Mouse (Mus musculus) heart, embryonic 15.5 days (tissue): ENCODE results near the gene Pop7. TPM values are rescaled to one million over a fixed set of nuclear protein-coding genes. Genes with fewer than 3 reads are reported as not detected.

ENCODE experiments used
- ATAC-seq: fragments of 200-750 bp; cut with Nextera tagmentation; replicated peaks from 2 replicates; pipeline ENCODE4 v1.8.0; 2017; ENCODE audit warnings: low read depth, moderate TSS enrichment; ENCODE audit not compliant: insufficient number of reproducible peaks, insufficient read depth, low FRiP score
- H3K27ac ChIP-seq: fragments of 300-500 bp; sonication (generic); 2 replicates; pipeline ENCODE4 v1.5.1; 2015; ENCODE audit warnings: mild to moderate bottlenecking, inconsistent platforms
- H3K27me3 ChIP-seq: fragments of 300-500 bp; sonication (generic); 2 replicates; pipeline ENCODE4 v1.6.1; 2015; ENCODE audit warnings: inconsistent platforms
- H3K36me3 ChIP-seq: fragments of 300-500 bp; sonication (generic); 2 replicates; pipeline ENCODE4 v1.6.1; 2015; ENCODE audit warnings: mild to moderate bottlenecking, inconsistent platforms
- H3K4me1 ChIP-seq: fragments of 300-500 bp; sonication (generic); replicated peaks from 2 replicates; pipeline ENCODE4 v1.6.1; 2015; ENCODE audit warnings: inconsistent platforms
- H3K4me2 ChIP-seq: fragments of 300-500 bp; sonication (generic); 2 replicates; pipeline ENCODE4 v1.6.1; 2015; ENCODE audit warnings: inconsistent platforms, mild to moderate bottlenecking, moderate library complexity
- H3K4me3 ChIP-seq: fragments of 300-500 bp; sonication (generic); 2 replicates; pipeline ENCODE4 v1.5.1; 2015; ENCODE audit warnings: mild to moderate bottlenecking, inconsistent platforms
- H3K9ac ChIP-seq: fragments of 300-500 bp; sonication (generic); 2 replicates; pipeline ENCODE4 v1.6.1; 2015; ENCODE audit warnings: mild to moderate bottlenecking, inconsistent platforms
- H3K9me3 ChIP-seq: fragments of 300-500 bp; sonication (generic); replicated peaks from 2 replicates; pipeline ENCODE4 v1.6.1; 2016; ENCODE audit warnings: inconsistent platforms
- WGBS: fragments of 180-500 bp; shearing (Covaris S2); methylation state at CpG from one replicate; pipeline ENCODE4 v1.1.7; 2015; ENCODE audit warnings: mixed read lengths; 5-methylcytosine and 5-hydroxymethylcytosine counted together
- polyA plus RNA-seq: library from polyadenylated mRNA; unstranded; fragments of >200 nt; fragmentation: Nextera tagmentation; extraction: Ambion mirVana; gene quantifications from 2 replicates; pipeline ENCODE4 v1.2.1, GENCODE M21; 2015

Pop7 gene
- polyA plus RNA-seq, 1 experiment from 2014 or later, result 37.4 TPM

DNA sequence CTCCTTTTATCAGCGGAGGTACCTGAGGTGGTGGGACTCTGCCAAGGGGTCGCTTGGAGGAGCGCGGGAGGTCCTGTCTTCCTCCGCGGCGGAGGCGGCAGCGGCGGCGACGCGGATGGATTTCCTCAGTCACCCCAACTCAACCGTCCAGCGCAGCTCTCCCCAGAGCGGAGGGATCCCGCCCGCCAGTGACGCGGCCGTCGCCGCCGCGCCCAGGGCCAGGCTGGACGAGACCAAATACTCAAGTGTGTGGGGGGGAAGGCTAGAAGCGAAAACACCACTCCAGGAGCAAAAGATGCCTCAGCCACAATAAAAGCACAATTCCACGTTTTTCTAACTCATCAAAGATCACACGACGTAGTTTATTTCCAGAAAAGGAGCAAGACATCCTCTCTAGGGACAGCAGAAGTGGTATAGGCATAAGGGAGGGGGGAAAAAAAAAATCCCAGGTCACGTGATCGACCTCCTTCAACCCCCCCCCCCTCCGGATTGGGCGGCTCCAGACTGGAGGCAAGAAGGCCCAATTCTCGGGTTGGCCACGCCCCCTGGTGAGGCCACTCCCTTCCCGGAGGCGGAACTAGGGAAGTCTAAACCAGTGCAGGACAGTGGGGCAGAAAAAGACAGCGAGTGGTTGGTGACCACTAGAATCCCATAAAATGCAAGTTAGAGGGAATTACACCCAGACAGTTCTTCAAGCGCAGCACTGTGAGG, 31.0 kb upstream of the Pop7 start, which contains the start of the genes Epo and Gnb2:
Gene Epo, minus strand, starts transcription at position 126 of the 711 bp plus-strand sequence.
Gene Gnb2, minus strand, starts transcription at position 394 of the 711 bp plus-strand sequence.
- peak within 1 kb of the TSS; percentile 87 for H3K9ac ChIP-seq
- H3K4me1 ChIP-seq, result peaks cover 32% of the 10 kb centered on the region
- H3K27me3 ChIP-seq, result no peaks in the 10 kb centered on the region
- H3K4me3 ChIP-seq, result peak within 1 kb of the TSS; percentile 82
- H3K36me3 ChIP-seq, result peaks cover 15% of the 10 kb centered on the region
- H3K4me2 ChIP-seq, result peak within 1 kb of the TSS; percentile 91
- ATAC-seq, result peak; percentile 79
- 0% methylated on average over 40 of the region's 40 CpGs for WGBS
- H3K27ac ChIP-seq, result peak within 1 kb of the TSS; percentile 94
- no peaks in the 10 kb centered on the region for H3K9me3 ChIP-seq

DNA sequence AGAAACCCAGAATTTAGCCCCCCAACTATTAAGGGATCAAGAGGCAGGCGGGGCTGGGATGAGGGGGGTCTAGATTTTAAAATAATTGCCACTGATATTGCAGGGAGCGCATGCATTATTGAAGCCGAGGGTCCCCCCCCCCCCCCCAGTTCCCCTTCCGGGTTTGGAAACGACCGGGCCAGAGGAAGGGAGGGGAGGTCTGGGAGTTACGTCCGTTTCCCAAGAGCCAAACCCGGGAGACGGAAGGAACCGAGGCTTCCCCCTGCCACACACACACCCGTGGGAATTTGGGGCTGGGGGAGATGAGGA, 30.4 kb upstream of the Pop7 start:
- peak overlapping the region; percentile 94 for H3K27ac ChIP-seq
- peak; percentile 2; the same call in 1 of the 2 replicates for ATAC-seq
- no peaks in the 10 kb centered on the region for H3K9me3 ChIP-seq
- WGBS, result 0% methylated on average over 9 of the region's 12 CpGs
- peak overlapping the region; percentile 82 for H3K4me3 ChIP-seq
- no peaks in the 10 kb centered on the region for H3K27me3 ChIP-seq
- H3K4me1 ChIP-seq, result peaks cover 35% of the 10 kb centered on the region
- peaks cover 20% of the 10 kb centered on the region for H3K36me3 ChIP-seq
- peak overlapping the region; percentile 91 for H3K4me2 ChIP-seq
- H3K9ac ChIP-seq, result peak overlapping the region; percentile 87

DNA sequence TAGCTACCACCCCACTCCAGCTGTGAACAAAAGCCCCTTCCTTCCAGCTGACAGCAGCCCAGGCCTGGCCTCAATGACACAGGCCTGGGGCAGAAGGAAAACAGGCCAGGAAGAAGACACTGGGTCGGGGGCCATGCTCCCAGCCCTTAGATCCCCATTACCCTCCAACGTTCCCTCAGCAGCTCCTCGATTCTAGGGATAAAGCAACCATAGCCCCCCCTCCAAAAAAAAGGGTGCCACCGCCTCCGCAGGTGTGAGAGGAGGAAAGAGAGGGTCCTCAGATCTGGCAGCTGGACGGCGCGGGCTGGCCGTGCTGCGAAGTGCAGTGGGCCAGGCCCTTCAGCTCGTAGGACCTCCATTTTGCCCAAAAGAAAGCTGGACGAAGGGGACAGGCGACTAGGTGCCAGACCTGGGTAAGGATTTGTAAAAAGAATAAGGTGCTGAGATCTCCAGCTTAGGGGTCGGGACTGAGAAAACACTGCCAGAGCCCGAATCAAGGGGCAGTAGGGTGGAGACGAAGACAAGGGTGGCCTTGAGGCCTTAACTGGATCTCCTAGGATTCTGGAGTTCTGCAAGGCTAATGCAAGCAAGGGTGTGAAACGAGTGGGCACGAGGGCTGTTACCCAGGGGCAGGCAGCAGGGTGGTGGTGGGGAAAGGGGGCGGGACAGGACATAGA, 30.0 kb upstream of the Pop7 start:
- no peak for ATAC-seq
- H3K9me3 ChIP-seq, result no peaks in the 10 kb centered on the region
- peak overlapping the region; percentile 91 for H3K4me2 ChIP-seq
- peaks cover 25% of the 10 kb centered on the region for H3K36me3 ChIP-seq
- H3K4me1 ChIP-seq, result peaks cover 37% of the 10 kb centered on the region
- H3K27me3 ChIP-seq, result no peaks in the 10 kb centered on the region
- WGBS, result 0% methylated on average over 19 of the region's 19 CpGs
- peak overlapping the region; percentile 94 for H3K27ac ChIP-seq
- H3K9ac ChIP-seq, result peak overlapping the region; percentile 87
- H3K4me3 ChIP-seq, result peak overlapping the region; percentile 82

DNA sequence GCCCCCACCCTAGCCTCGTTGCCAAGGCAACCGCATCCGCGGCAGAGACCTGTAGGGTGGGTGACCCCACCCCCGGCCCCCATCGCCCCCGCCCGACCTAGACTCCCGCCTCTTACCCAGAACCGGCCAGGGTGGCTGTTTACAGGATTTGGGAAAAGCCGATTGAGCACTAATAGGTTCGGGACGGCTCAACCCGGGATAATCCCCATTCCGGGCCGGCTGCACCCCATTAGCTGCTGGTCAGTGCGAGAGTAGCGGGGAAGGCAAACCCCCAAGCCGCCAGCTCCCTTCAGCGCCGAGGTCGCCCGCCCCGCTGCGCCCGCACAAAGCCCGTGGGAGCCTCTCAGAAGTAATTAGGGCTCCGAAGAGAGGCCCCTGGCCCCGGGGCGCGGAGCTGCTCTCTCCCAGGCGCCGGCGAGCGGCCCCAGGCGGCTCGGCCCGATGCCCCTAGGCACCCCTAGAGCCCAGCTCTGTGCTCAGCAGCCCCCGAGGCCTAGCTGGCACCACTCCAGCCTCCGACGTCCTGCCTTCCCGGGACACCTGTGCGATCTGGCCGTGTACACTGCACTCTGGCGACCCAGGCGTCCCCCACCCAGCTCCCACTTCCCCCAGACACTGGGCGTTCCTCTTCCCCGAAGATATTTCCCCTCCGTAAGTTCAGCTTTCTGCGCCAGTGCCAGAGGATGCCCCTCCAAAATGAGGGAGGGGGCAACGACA, 29.3 kb upstream of the Pop7 start:
- peak overlapping the region; percentile 82 for H3K4me3 ChIP-seq
- peak overlapping the region; percentile 87 for H3K9ac ChIP-seq
- no peaks in the 10 kb centered on the region for H3K9me3 ChIP-seq
- peaks cover 29% of the 10 kb centered on the region for H3K36me3 ChIP-seq
- H3K27me3 ChIP-seq, result no peaks in the 10 kb centered on the region
- peak overlapping the region; percentile 91 for H3K4me2 ChIP-seq
- ATAC-seq, result peak; percentile 2; the same call in 1 of the 2 replicates
- WGBS, result under 1% methylated on average over 51 of the region's 51 CpGs
- H3K27ac ChIP-seq, result peak overlapping the region; percentile 94
- peaks cover 40% of the 10 kb centered on the region for H3K4me1 ChIP-seq

DNA sequence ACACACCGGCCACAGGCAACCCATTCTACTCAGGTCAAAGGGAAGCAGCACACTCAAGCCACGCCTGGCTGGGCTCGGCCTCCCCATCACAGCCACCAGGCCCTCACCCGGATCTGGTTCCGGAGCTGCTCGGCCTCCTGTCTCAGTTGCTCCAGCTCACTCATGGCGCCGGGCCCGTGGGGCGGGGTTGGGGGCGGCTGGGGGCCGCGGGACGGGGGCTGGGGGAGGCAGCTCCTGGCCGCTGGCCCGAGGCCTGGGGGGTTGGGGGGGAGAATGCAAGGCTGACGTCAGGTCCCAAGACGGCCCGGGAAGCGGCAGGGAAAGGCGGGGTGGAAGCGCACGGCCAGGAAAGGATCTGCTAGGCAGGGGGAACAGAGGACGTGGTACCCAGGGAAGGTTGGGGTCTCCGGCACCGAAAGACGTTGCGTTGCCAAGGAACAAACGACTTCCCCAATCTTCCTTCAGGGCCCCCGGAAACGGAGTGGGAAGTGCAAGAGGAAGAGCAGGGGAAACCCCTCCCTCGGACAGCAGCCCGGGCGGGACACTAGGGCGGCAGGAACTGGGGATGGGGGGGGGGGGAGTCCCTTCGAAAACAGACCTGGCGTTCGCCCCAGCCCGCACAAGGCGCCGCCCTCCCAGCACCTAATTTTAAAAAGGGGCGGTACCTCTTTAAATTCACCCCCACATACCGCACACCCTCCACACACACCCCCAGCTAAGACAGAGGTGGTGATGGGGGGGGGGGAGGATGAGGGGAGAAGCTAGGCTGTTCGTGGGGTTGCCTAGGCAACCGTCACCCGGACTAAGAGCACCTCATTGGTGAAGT, 28.5 kb upstream of the Pop7 start:
- ATAC-seq, result peak; percentile 38
- Histone ChIP-seq H3K36me3 (peaks cover 35% of the 10 kb centered on the region), H3K4me2 (peak overlapping the region; percentile 91), H3K27ac (peak overlapping the region; percentile 94), H3K9me3 (no peaks in the 10 kb centered on the region), H3K4me3 (peak overlapping the region; percentile 82), H3K27me3 (no peaks in the 10 kb centered on the region), H3K4me1 (peaks cover 46% of the 10 kb centered on the region), H3K9ac (peak overlapping the region; percentile 87)
- WGBS, result under 1% methylated on average over 46 of the region's 46 CpGs

DNA sequence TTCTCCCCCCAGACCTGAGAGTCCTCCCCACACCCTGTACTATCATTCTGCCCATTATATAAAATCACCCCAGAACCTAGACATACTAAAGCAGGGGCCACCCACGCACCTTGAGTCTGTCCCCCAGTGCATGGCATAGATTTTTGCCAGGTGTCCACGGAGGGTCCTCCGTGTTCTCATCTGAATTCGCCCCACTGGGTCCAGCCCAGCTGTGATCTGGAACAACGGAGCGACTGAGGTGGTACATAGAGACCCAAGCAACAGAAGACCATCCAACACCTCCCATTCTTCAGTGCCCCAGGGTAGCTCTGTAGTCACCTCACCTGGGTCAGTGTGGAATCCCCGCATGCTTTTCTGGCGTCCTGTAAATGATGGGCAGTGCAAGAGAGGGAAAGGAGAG, 27.8 kb upstream of the Pop7 start:
- H3K9ac ChIP-seq, result peak overlapping the region; percentile 87; the same call in 1 of the 2 replicates
- no peaks in the 10 kb centered on the region for H3K9me3 ChIP-seq
- H3K4me1 ChIP-seq, result peaks cover 51% of the 10 kb centered on the region
- 79% methylated on average over 8 of the region's 8 CpGs for WGBS
- peaks cover 42% of the 10 kb centered on the region for H3K36me3 ChIP-seq
- peak overlapping the region; percentile 91 for H3K4me2 ChIP-seq
- peak overlapping the region; percentile 94 for H3K27ac ChIP-seq
- ATAC-seq, result no peak
- no peaks in the 10 kb centered on the region for H3K27me3 ChIP-seq
- H3K4me3 ChIP-seq, result peak overlapping the region; percentile 82

DNA sequence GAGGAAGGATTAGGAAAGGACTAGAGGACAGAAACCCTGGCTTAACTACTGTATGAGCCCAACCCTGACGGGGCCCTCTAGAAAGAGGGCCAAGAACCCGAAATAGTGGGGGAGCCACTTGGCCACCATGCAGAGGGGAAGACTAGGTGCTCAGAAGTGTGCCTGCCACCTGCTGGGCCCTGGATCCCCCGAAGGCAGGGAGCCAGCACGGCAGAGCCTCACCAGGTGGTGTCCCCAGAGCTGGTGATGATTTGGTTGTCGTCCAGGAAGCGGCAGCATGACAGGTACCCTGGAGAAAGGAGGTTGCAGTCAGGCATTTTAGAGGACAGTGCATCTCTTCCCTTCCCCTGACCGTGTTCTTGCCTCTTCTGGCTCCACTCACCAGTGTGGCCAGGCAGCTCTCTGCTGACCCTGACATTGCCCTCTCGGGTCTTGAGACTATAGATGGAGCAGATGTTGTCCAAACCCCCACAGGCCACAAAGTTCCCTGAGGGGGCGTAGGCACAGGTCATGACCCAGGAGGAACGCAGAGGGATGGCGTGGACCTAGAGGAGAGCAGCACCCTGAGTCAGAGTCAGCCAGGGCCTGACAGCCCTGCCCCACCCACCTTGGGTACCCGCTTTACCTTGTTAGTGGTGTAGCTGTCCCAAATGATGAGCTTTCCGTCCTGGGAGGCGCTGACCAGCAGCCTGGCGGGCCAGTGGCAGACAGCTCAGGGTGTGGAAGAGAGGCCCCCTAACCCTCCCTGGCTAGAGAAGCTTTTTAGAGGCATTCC, 27.1 kb upstream of the Pop7 start:
- ATAC-seq, result no peak
- Histone ChIP-seq H3K27ac (peak overlapping the region; percentile 94; the same call in 1 of the 2 replicates), H3K4me3 (no peak overlapping the region), H3K9me3 (no peaks in the 10 kb centered on the region), H3K36me3 (peaks cover 49% of the 10 kb centered on the region), H3K4me2 (peak overlapping the region; percentile 91), H3K9ac (no peak overlapping the region), H3K4me1 (peaks cover 51% of the 10 kb centered on the region), H3K27me3 (no peaks in the 10 kb centered on the region)
- 78% methylated on average over 15 of the region's 15 CpGs for WGBS

DNA sequence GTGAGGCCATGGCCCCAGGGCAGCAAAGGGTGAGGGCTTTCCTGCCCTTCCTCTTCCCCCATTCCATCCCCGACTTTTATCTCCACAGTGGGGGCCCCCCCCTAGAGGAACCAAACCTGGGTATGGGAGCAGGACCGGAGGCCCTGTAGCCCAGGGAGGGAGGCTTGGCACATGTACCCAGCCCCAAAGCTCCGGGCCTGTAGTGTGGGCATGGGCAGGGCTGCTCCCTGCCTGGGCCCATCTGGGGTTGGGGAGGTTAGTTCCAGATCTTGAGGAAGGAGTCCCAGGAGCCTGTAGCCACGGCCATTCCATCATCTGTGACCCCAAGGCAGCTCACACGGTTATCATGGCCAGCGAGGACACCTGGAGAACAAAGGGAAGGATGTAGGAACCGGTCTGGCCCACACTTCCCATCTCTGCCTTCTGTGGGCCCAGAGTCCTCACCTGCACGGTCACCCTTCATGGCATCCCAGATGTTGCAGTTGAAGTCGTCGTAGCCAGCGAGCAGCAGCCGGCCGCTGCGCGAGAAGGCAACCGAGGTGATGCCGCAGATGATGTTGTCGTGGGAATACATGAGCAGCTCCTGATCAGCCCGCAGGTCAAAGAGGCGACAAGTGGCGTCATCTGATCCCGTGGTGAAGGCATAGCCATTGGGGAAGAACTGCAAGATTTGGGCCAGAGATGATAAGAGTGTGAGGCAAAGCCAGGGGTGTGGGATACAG, 26.1 kb upstream of the Pop7 start:
- WGBS, result 78% methylated on average over 22 of the region's 22 CpGs
- Histone ChIP-seq H3K9ac (no peak overlapping the region), H3K9me3 (no peaks in the 10 kb centered on the region), H3K27me3 (no peaks in the 10 kb centered on the region), H3K4me2 (no peak overlapping the region), H3K36me3 (peaks cover 59% of the 10 kb centered on the region), H3K4me1 (peaks cover 47% of the 10 kb centered on the region), H3K4me3 (no peak overlapping the region), H3K27ac (no peak overlapping the region)
- no peak for ATAC-seq

DNA sequence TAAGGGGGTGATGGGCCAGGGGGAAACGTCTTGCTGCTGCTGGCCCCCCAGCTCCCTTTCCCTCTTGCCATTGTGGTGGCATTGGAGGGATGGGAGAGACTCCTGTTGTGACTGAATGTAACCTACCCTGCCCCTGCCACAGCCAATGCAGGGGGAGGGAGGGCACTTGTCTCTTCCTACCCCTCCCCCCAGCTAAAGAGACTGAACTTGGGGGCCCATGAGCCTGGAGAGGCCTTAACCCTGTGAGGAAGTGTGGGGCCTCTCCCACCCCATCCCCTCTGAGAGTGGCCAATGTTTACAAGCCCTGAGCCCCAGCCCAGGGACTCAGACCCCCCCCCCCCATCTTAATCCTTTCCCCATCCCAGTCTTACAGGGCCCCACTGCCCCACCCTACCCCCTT, 25.1 kb upstream of the Pop7 start:
- H3K4me2 ChIP-seq, result no peak overlapping the region
- no peak overlapping the region for H3K27ac ChIP-seq
- H3K9me3 ChIP-seq, result no peaks in the 10 kb centered on the region
- no peak for ATAC-seq
- no peak overlapping the region for H3K4me3 ChIP-seq
- 71% methylated on average over 1 of the region's 1 CpGs for WGBS
- H3K4me1 ChIP-seq, result peaks cover 47% of the 10 kb centered on the region
- no peaks in the 10 kb centered on the region for H3K27me3 ChIP-seq
- no peak overlapping the region for H3K9ac ChIP-seq
- peaks cover 69% of the 10 kb centered on the region for H3K36me3 ChIP-seq
